Mouse (Mus musculus): ENCODE measurements around the gene Gm20388. TPM values are rescaled to one million over a fixed set of nuclear protein-coding genes. Genes with fewer than 3 reads are reported as not detected.
"Not testable (repeated sequence)": the region's sequence is repeated elsewhere in the genome, so short reads cannot be mapped to it uniquely, and the experiment has no call there.

Gm20388 gene
- polyA plus RNA-seq, 1 experiment: 10.6 TPM

- no peak for TF ChIP-seq POLR2A (IDR thresholded peaks at IDR 0.05; ENCODE audit: borderline replicate concordance, control insufficient read depth, low read depth, low read length)
- TF ChIP-seq CTCF (IDR thresholded peaks at IDR 0.05; ENCODE audit: control insufficient read depth, insufficient read depth, low read length): no peak
- H3K4me3 ChIP-seq (replicated peaks; ENCODE audit: control insufficient read depth, low read depth, low read length): no peak overlapping the region
- H3K27ac ChIP-seq (ENCODE audit: control insufficient read depth, insufficient read depth, low read depth, low read length, poor library complexity): no peak overlapping the region
- peaks cover 3% of the 10 kb centered on the region for H3K4me1 ChIP-seq (ENCODE audit: control insufficient read depth, insufficient read depth, low read length)
- WGBS: 11% methylated on average over 16 of the region's 16 CpGs
Observed at GRCm38 (mm10) chr8:123411781-123412327, 3501.2 kb downstream of the Gm20388 start.

- TF ChIP-seq CTCF (IDR thresholded peaks at IDR 0.05; ENCODE audit: control insufficient read depth, insufficient read depth, low read length) (no peak), POLR2A (IDR thresholded peaks at IDR 0.05; ENCODE audit: borderline replicate concordance, control insufficient read depth, low read depth, low read length) (no peak)
- Histone ChIP-seq H3K4me1 (ENCODE audit: control insufficient read depth, insufficient read depth, low read length) (peaks cover 3% of the 10 kb centered on the region), H3K27ac (ENCODE audit: control insufficient read depth, insufficient read depth, low read depth, low read length, poor library complexity) (no peak overlapping the region), H3K4me3 (replicated peaks; ENCODE audit: control insufficient read depth, low read depth, low read length) (no peak overlapping the region)
- 3% methylated on average over 12 of the region's 12 CpGs for WGBS
Observed at GRCm38 (mm10) chr8:123412560-123413170, 3502.0 kb downstream of the Gm20388 start.

GRCm38 (mm10) chr8:123414255-123414654 is 3503.6 kb downstream of the Gm20388 start:
- Histone ChIP-seq H3K4me1 (ENCODE audit: control insufficient read depth, insufficient read depth, low read length) (peaks cover under 1% of the 10 kb centered on the region), H3K4me3 (replicated peaks; ENCODE audit: control insufficient read depth, low read depth, low read length) (no peak overlapping the region), H3K27ac (ENCODE audit: control insufficient read depth, insufficient read depth, low read depth, low read length, poor library complexity) (no peak overlapping the region)
- TF ChIP-seq CTCF (IDR thresholded peaks at IDR 0.05; ENCODE audit: control insufficient read depth, insufficient read depth, low read length) (no peak), POLR2A (IDR thresholded peaks at IDR 0.05; ENCODE audit: borderline replicate concordance, control insufficient read depth, low read depth, low read length) (no peak)
- 19% methylated on average over 9 of the region's 9 CpGs for WGBS

GRCm38 (mm10) chr8:123414997-123415696 is 3504.5 kb downstream of the Gm20388 start:
- H3K4me3 ChIP-seq (replicated peaks; ENCODE audit: control insufficient read depth, low read depth, low read length); H3K4me1 ChIP-seq (ENCODE audit: control insufficient read depth, insufficient read depth, low read length); H3K27ac ChIP-seq (ENCODE audit: control insufficient read depth, insufficient read depth, low read depth, low read length, poor library complexity): not testable (repeated sequence)
- 75% methylated on average over 5 of the region's 5 CpGs for WGBS

GRCm38 (mm10) chr8:123415967-123416943 is 3505.6 kb downstream of the Gm20388 start:
- Histone ChIP-seq H3K27ac (ENCODE audit: control insufficient read depth, insufficient read depth, low read depth, low read length, poor library complexity) (no peak overlapping the region), H3K4me1 (ENCODE audit: control insufficient read depth, insufficient read depth, low read length) (no peaks in the 10 kb centered on the region; the same call in none of the 2 replicates), H3K4me3 (replicated peaks; ENCODE audit: control insufficient read depth, low read depth, low read length) (no peak overlapping the region)
- no peak for TF ChIP-seq CTCF (IDR thresholded peaks at IDR 0.05; ENCODE audit: control insufficient read depth, insufficient read depth, low read length)
- TF ChIP-seq POLR2A (IDR thresholded peaks at IDR 0.05; ENCODE audit: borderline replicate concordance, control insufficient read depth, low read depth, low read length): no peak
- 54% methylated on average over 8 of the region's 8 CpGs for WGBS

GRCm38 (mm10) chr8:123416944-123417555 is 3506.4 kb downstream of the Gm20388 start:
- 73% methylated on average over 8 of the region's 8 CpGs for WGBS
- TF ChIP-seq CTCF (IDR thresholded peaks at IDR 0.05; ENCODE audit: control insufficient read depth, insufficient read depth, low read length) (no peak), POLR2A (IDR thresholded peaks at IDR 0.05; ENCODE audit: borderline replicate concordance, control insufficient read depth, low read depth, low read length) (no peak)
- Histone ChIP-seq H3K27ac (ENCODE audit: control insufficient read depth, insufficient read depth, low read depth, low read length, poor library complexity) (no peak overlapping the region), H3K4me1 (ENCODE audit: control insufficient read depth, insufficient read depth, low read length) (no peaks in the 10 kb centered on the region; the same call in 1 of the 2 replicates), H3K4me3 (replicated peaks; ENCODE audit: control insufficient read depth, low read depth, low read length) (no peak overlapping the region)

GRCm38 (mm10) chr8:123419711-123420110 is 3509.1 kb downstream of the Gm20388 start:
- WGBS: 41% methylated on average over 4 of the region's 4 CpGs
- Histone ChIP-seq H3K4me1 (ENCODE audit: control insufficient read depth, insufficient read depth, low read length) (no peaks in the 10 kb centered on the region), H3K27ac (ENCODE audit: control insufficient read depth, insufficient read depth, low read depth, low read length, poor library complexity) (no peak overlapping the region), H3K4me3 (replicated peaks; ENCODE audit: control insufficient read depth, low read depth, low read length) (no peak overlapping the region)
- no peak for TF ChIP-seq CTCF (IDR thresholded peaks at IDR 0.05; ENCODE audit: control insufficient read depth, insufficient read depth, low read length)
- TF ChIP-seq POLR2A (IDR thresholded peaks at IDR 0.05; ENCODE audit: borderline replicate concordance, control insufficient read depth, low read depth, low read length): no peak

Data from bone marrow, adult 2 months (tissue).